Mouse (Mus musculus): ENCODE results near the gene Nes. TPM values are rescaled to one million over a fixed set of nuclear protein-coding genes. Genes with fewer than 3 reads are reported as not detected.

Gene Nes
- polyA plus RNA-seq, 1 experiment = 0.29 TPM

DNA sequence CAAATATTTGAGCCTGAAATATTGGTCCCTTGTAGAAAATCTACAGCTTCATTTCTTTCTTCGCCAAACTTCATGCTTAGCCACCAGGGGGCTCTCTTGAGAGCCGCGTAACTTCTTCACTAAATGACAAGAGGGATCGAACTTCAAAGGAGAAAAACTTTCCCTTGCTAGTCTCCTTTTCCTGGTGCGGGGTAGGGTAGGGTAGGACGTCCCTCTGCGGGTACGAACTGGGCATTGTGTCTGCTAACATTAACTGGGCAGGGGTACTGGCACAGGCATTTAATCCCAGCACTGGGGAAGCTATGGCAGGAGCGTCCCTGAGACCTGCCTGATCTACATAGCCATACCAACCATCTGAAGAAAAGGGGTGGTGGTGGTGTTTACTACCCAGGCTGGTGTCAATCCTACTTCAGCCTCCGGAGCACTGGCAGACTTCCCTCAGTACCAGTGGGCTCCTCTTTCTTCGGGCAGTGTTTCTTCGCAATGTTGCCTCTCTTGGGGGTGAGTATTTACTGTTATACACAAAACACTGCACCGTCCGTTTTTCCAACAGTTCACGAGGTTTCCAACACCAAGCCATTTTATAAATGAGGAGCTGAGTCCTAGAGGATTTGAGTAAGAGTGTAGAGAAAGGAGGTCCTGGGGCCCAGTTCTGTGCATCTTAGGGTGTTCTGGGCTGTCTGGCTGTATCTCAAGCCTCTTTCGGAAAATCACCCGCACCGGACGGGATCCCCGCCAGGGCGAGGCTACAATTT, 517 bp upstream of the Nes start:
- Histone ChIP-seq H3K36me3 (replicated peaks; ENCODE audit: low read length) (no peaks in the 10 kb centered on the region), H3K27me3 (replicated peaks) (peaks cover 73% of the 10 kb centered on the region), H3K4me3 (replicated peaks) (peak overlapping the region; percentile 89), H3K9me3 (peaks cover 10% of the 10 kb centered on the region), H3K4me1 (peaks cover 17% of the 10 kb centered on the region)
- TF ChIP-seq GATA1 (IDR thresholded peaks at IDR 0.05; ENCODE audit: borderline replicate concordance, low read length) (no peak), FLI1 (IDR thresholded peaks at IDR 0.05; ENCODE audit: low read length) (no peak)

DNA sequence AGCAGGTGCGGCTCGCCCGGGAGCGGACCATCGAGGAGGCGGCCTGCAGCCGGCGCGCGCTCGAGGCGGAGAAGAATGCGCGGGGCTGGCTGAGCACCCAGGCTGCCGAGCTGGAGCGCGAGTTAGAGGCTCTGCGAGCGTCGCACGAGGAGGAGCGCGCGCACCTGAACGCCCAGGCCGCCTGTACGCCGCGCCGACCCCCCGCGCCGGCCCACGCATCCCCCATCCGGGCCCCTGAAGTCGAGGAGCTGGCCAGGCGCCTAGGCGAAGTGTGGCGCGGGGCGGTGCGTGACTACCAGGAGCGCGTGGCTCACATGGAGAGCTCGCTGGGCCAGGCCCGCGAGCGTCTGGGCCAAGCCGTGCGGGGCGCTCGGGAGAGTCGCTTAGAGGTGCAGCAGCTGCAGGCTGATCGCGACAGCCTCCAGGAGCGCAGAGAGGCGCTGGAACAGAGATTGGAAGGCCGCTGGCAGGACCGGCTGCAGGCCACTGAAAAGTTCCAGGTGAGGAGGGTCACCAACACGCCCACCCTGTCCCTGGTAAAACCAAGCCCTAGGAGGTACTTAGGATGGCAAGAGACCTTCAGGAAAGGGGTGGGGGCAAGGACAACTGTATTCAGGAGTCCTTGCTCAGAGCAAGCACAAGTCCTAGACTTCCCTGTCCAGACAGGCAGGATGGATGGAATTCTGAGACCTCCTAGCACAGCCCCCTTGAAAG, 768 bp downstream of the Nes start:
- Histone ChIP-seq H3K27me3 (replicated peaks) (peaks cover 76% of the 10 kb centered on the region), H3K4me1 (peaks cover 17% of the 10 kb centered on the region), H3K36me3 (replicated peaks; ENCODE audit: low read length) (no peaks in the 10 kb centered on the region), H3K4me3 (replicated peaks) (peak overlapping the region; percentile 89), H3K9me3 (peaks cover 7% of the 10 kb centered on the region)
- TF ChIP-seq FLI1 (IDR thresholded peaks at IDR 0.05; ENCODE audit: low read length) = no peak
- no peak for TF ChIP-seq GATA1 (IDR thresholded peaks at IDR 0.05; ENCODE audit: borderline replicate concordance, low read length)

DNA sequence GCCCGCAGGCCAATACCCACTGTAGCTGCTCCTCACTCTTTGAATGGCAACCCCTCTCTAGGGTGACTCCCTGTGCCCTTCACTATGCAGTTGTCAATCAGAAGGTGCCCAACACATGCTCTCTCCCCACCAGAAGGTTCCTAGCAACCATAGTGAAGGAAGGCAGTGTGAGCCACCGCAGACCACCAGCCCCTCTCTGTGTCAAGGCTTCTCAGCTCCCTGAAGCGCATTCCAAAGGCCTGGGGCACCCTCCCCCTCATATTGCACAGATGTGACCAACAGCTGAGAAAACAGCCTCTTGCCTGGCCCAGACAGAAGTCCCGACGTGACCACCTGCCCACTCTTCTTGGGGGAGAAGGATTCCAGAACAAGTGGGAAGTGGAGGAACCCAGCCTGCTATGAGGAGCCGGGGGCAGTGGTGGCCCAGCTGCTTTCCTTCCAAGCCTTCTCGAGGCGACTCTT, 1.4 kb downstream of the Nes start:
- Histone ChIP-seq H3K4me1 (peaks cover 17% of the 10 kb centered on the region), H3K36me3 (replicated peaks; ENCODE audit: low read length) (no peaks in the 10 kb centered on the region), H3K27me3 (replicated peaks) (peaks cover 81% of the 10 kb centered on the region), H3K9me3 (peaks cover 6% of the 10 kb centered on the region), H3K4me3 (replicated peaks) (no peak overlapping the region)
- TF ChIP-seq FLI1 (IDR thresholded peaks at IDR 0.05; ENCODE audit: low read length) = no peak
- no peak for TF ChIP-seq GATA1 (IDR thresholded peaks at IDR 0.05; ENCODE audit: borderline replicate concordance, low read length)

DNA sequence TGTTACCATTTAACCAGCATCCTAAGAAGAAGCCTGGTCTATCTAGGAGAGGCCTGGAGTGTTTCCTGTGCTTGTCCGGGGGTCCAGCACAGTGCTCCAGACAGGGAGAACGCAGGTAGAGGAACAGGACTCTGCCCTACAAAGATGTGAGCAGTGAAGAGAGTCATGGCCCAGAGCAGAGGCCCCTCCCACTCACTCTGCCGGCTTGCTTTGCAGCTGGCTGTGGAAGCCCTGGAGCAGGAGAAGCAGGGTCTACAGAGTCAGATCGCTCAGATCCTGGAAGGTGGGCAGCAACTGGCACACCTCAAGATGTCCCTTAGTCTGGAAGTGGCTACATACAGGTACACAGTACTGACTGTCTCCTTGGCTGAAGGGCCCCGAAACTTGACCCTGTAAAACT, 1.9 kb downstream of the Nes start:
- Histone ChIP-seq H3K27me3 (replicated peaks) (peaks cover 81% of the 10 kb centered on the region), H3K4me1 (peaks cover 17% of the 10 kb centered on the region), H3K9me3 (peaks cover under 1% of the 10 kb centered on the region), H3K36me3 (replicated peaks; ENCODE audit: low read length) (no peaks in the 10 kb centered on the region), H3K4me3 (replicated peaks) (no peak overlapping the region)
- TF ChIP-seq GATA1 (IDR thresholded peaks at IDR 0.05; ENCODE audit: borderline replicate concordance, low read length) = no peak
- no peak for TF ChIP-seq FLI1 (IDR thresholded peaks at IDR 0.05; ENCODE audit: low read length)

DNA sequence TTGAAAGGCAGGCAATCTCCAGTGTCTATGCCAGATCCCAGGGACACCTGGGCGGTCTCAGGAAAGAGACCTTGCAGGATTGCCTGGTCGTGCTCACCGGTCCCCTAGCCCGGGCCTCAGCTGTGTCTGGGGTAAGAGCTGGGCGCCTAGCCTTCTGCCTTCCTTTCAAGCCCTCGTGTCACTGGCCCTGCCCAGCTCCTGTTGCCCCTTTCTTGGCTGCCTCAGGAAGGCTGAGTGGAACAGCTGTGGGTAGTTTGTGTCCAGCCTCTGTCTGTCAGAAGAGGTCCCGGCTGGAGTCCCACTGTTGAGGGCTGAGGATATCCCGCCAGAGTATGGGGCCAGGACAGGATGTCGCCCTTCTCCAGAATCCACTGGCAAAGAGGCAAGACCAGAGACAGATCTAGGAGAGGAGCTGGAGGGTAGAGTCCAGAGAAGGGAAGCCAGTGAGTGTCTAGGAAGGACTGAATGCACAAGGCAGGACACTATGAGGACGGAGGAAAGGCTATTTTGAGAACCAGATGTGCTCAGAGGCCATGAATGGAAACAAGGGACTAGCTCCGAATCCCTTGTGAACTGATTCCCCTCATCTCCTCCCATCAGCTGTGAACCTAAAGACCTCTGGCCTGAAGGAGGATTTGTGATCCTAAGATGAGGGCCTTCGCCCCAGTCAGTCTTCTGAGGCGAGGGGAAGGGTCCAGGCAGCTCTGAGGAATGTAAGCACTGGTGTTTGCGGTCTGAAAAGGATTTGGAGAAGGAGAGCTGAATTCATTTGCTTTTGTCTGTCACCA, 2.9 kb downstream of the Nes start:
- Histone ChIP-seq H3K9me3 (no peaks in the 10 kb centered on the region), H3K36me3 (replicated peaks; ENCODE audit: low read length) (no peaks in the 10 kb centered on the region), H3K4me1 (peaks cover 17% of the 10 kb centered on the region), H3K4me3 (replicated peaks) (no peak overlapping the region), H3K27me3 (replicated peaks) (peaks cover 84% of the 10 kb centered on the region)
- TF ChIP-seq GATA1 (IDR thresholded peaks at IDR 0.05; ENCODE audit: borderline replicate concordance, low read length) = no peak
- no peak for TF ChIP-seq FLI1 (IDR thresholded peaks at IDR 0.05; ENCODE audit: low read length)

DNA sequence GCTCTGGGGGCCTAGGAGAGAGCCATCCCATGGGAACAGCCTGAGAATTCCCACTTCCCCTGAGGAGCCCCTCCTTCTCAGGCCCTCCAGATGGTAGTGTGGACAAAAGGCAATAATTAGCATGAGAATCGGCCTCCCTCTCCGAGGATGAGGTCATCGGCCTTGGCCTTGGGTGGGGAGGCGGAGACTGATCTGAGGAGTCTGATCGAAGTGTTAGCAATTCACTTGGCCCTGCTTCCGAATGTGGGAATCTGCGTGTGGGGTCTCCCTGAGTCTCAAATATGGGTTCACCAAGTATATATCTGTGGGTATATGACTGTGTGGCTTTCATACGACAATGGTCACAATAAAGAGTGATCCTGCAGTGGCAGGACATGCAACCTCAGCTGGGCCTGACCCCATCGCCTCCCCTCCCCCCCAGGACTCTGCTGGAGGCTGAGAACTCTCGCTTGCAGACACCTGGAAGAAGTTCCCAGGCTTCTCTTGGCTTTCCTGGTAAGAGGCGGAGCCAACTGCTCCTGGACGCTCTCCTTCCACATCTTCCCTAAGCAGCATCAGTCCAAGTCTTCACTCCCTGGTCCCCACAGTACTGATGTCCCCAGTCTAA, 3.6 kb downstream of the Nes start:
- Histone ChIP-seq H3K27me3 (replicated peaks) (peaks cover 89% of the 10 kb centered on the region), H3K4me3 (replicated peaks) (no peak overlapping the region), H3K9me3 (no peaks in the 10 kb centered on the region), H3K4me1 (peaks cover 17% of the 10 kb centered on the region), H3K36me3 (replicated peaks; ENCODE audit: low read length) (no peaks in the 10 kb centered on the region)
- TF ChIP-seq FLI1 (IDR thresholded peaks at IDR 0.05; ENCODE audit: low read length) (no peak), GATA1 (IDR thresholded peaks at IDR 0.05; ENCODE audit: borderline replicate concordance, low read length) (no peak)

DNA sequence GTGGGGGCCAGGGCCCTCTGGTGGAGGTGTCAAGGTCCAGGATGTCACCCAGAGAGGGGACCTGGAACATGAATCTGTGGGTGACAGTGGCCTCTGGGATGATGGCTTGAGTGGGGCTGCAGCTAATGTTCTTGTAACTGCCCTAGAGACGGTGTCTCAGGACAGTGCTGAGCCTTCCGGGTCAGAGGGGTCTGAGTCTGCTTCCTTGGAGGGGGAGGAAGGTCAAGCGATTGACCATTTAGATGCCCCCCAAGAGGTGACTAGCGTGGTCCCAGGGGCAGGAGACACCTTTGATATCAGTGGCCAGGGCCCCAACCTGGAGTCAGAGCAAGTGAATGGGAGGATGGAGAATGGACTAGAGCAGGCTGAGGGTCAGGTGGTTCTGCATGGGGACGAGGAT, 8.6 kb downstream of the Nes start:
- Histone ChIP-seq H3K36me3 (replicated peaks; ENCODE audit: low read length) (no peaks in the 10 kb centered on the region), H3K9me3 (no peaks in the 10 kb centered on the region), H3K27me3 (replicated peaks) (peaks cover 91% of the 10 kb centered on the region), H3K4me1 (peaks cover 29% of the 10 kb centered on the region), H3K4me3 (replicated peaks) (no peak overlapping the region)
- TF ChIP-seq FLI1 (IDR thresholded peaks at IDR 0.05; ENCODE audit: low read length) = no peak
- no peak for TF ChIP-seq GATA1 (IDR thresholded peaks at IDR 0.05; ENCODE audit: borderline replicate concordance, low read length)

DNA sequence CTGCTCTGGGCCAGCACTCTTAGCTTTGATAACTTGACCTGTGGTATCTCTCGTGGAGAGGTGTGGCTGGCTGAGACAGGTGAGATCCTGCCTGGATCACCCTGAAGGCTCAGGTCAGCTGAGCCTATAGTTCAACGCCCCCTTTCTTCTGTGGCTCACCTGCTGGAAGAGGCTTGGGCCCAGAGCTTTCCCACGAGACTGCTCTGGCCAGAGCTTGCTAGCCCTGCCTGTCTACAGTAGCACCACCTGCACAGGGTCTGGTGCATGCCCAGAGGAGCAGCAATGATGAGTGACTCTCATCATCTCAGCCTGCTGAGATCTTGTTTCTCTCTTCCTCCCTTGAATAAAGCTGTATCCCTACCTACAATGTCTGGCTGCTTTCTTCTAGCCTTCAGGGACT, 9.2 kb downstream of the Nes start:
- H3K36me3 ChIP-seq (replicated peaks; ENCODE audit: low read length) = no peaks in the 10 kb centered on the region
- H3K4me3 ChIP-seq (replicated peaks) = no peak overlapping the region
- H3K27me3 ChIP-seq (replicated peaks) = peaks cover 89% of the 10 kb centered on the region
- H3K4me1 ChIP-seq = peaks cover 33% of the 10 kb centered on the region
- no peaks in the 10 kb centered on the region for H3K9me3 ChIP-seq
- TF ChIP-seq GATA1 (IDR thresholded peaks at IDR 0.05; ENCODE audit: borderline replicate concordance, low read length) (no peak), FLI1 (IDR thresholded peaks at IDR 0.05; ENCODE audit: low read length) (no peak)

DNA sequence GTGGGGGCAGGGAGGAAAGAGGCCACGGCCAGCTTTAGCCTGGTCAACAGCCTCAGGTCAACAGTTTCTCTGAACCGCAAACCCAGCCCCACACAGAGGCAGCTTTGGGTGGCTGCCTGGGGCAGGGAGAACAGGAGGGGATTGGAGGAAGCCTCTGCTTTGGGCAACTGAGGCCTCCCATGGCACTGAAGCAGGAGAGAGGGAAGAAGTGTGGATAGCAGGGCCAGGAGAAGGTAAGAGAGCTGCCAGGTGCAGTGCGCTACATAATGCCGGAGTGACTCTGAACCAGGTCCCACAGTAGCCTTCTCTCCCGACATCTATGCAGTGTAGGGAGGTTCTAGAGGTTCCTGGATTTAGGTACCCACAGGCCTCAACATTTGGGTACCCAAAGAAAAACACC, 9.8 kb downstream of the Nes start:
- Histone ChIP-seq H3K4me3 (replicated peaks) (no peak overlapping the region), H3K36me3 (replicated peaks; ENCODE audit: low read length) (no peaks in the 10 kb centered on the region), H3K27me3 (replicated peaks) (peaks cover 89% of the 10 kb centered on the region), H3K9me3 (no peaks in the 10 kb centered on the region), H3K4me1 (peaks cover 39% of the 10 kb centered on the region)
- TF ChIP-seq FLI1 (IDR thresholded peaks at IDR 0.05; ENCODE audit: low read length) (no peak), GATA1 (IDR thresholded peaks at IDR 0.05; ENCODE audit: borderline replicate concordance, low read length) (no peak)

Data from megakaryocyte, embryonic 14.5 days (primary cell).